Mouse (Mus musculus) MEL (cell line): ENCODE data around the gene Kcnh3. TPM values are rescaled to one million over a fixed set of nuclear protein-coding genes. Genes with fewer than 3 reads are reported as not detected.
A peak's percentile ranks its signal among the peaks of the same experiment; 100 is the strongest.

ENCODE experiments used
- DNase-seq: peaks from one replicate; pipeline ENCODE4 v3.0.0; 2011; ENCODE audit warnings: low read depth, low spot score
- H3K27ac ChIP-seq: 2 replicates; pipeline ENCODE4 v1.5.1; 2012; ENCODE audit warnings: low read depth, mild to moderate bottlenecking, control low read depth, low read length, moderate library complexity; ENCODE audit not compliant: control insufficient read depth
- H3K27me3 ChIP-seq, 2 experiments: fragments of 150-350 bp in 1 of 2; sonication (generic) in 1 of 2; 2 replicates each; pipeline ENCODE4 v1.6.1; 2012; ENCODE audit warnings: low read length in 2 of 2, mild to moderate bottlenecking in 2 of 2, improper control_type of control experiment in 1 of 2, moderate library complexity in 1 of 2; ENCODE audit not compliant: insufficient read depth in 2 of 2, control insufficient read depth in 1 of 2
- H3K36me3 ChIP-seq, 2 experiments: 2 replicates each; pipeline ENCODE4 v1.6.1; 2012 to 2014; ENCODE audit warnings: low read length in 2 of 2, improper control_type of control experiment in 1 of 2, inconsistent platforms in 1 of 2, mild to moderate bottlenecking in 1 of 2; ENCODE audit not compliant: insufficient read depth in 2 of 2, control insufficient read depth in 1 of 2
- H3K4me1 ChIP-seq, 2 experiments: fragments of 150-350 bp in 1 of 2; sonication (generic) in 1 of 2; 2 replicates each; pipeline ENCODE4 v1.6.1; 2012; ENCODE audit warnings: low read length in 2 of 2, improper control_type of control experiment in 1 of 2, mild to moderate bottlenecking in 1 of 2; ENCODE audit not compliant: insufficient read depth in 2 of 2, control insufficient read depth in 1 of 2
- H3K4me3 ChIP-seq, 2 experiments: fragments of 150-350 bp in 1 of 2; sonication (generic) in 1 of 2; 2 replicates each; pipeline ENCODE4 v1.5.1; 2012; ENCODE audit warnings: low read depth in 2 of 2, low read length in 2 of 2, mild to moderate bottlenecking in 2 of 2, moderate library complexity in 2 of 2, control low read depth in 1 of 2, improper control_type of control experiment in 1 of 2; ENCODE audit not compliant: control insufficient read depth in 1 of 2, insufficient read depth in 1 of 2
- H3K79me2 ChIP-seq: 2 replicates; pipeline ENCODE4 v1.6.1; 2012; ENCODE audit warnings: mild to moderate bottlenecking, low read length, moderate library complexity; ENCODE audit not compliant: control insufficient read depth, poor library complexity, insufficient read depth
- H3K9ac ChIP-seq: 2 replicates; pipeline ENCODE4 v1.6.1; 2012; ENCODE audit warnings: low read depth, mild to moderate bottlenecking, control low read depth, low read length, moderate library complexity; ENCODE audit not compliant: control insufficient read depth, poor library complexity, severe bottlenecking
- H3K9me3 ChIP-seq: fragments of 150-350 bp; sonication (generic); replicated peaks from 2 replicates; pipeline ENCODE4 v1.6.1; 2012; ENCODE audit warnings: mild to moderate bottlenecking, low read length, improper control_type of control experiment, moderate library complexity; ENCODE audit not compliant: insufficient read depth
- CHD1 ChIP-seq: IDR thresholded peaks from 2 replicates; pipeline ENCODE4 v1.6.1; 2012; ENCODE audit warnings: low read depth, mild to moderate bottlenecking, inconsistent platforms, low read length, improper control_type of control experiment
- CHD2 ChIP-seq: IDR thresholded peaks from 2 replicates; pipeline ENCODE4 v1.6.1; 2011; ENCODE audit warnings: low read length, improper control_type of control experiment
- CTCF ChIP-seq, 3 experiments: IDR thresholded peaks in 2 of 3; conservative IDR thresholded peaks in 1 of 3; 2 replicates each; pipeline ENCODE4 v1.5.1; 2011 to 2012; ENCODE audit warnings: low read length in 3 of 3, low read depth in 2 of 3, mild to moderate bottlenecking in 2 of 3, improper control_type of control experiment in 1 of 3, inconsistent platforms in 1 of 3, mixed read lengths in 1 of 3, moderate library complexity in 1 of 3; ENCODE audit not compliant: control insufficient read depth in 1 of 3, insufficient read depth in 1 of 3, poor library complexity in 1 of 3, severe bottlenecking in 1 of 3
- E2F4 ChIP-seq: IDR thresholded peaks from 2 replicates; pipeline ENCODE4 v1.6.1; 2011; ENCODE audit warnings: low read depth, low read length, improper control_type of control experiment, borderline replicate concordance
- KAT2A ChIP-seq: conservative IDR thresholded peaks from 2 replicates; pipeline ENCODE4 v1.6.1; 2012; ENCODE audit warnings: low read depth, low read length, improper control_type of control experiment, inconsistent platforms
- MAZ ChIP-seq: IDR thresholded peaks from 2 replicates; pipeline ENCODE4 v1.6.1; 2012; ENCODE audit warnings: low read depth, mild to moderate bottlenecking, inconsistent platforms, low read length, improper control_type of control experiment
- MEF2A ChIP-seq: IDR thresholded peaks from 2 replicates; pipeline ENCODE4 v1.6.1; 2014; ENCODE audit warnings: low read depth, mild to moderate bottlenecking, inconsistent platforms, low read length, improper control_type of control experiment; ENCODE audit not compliant: poor library complexity, insufficient replicate concordance, severe bottlenecking; ENCODE audit errors: extremely low read depth
- MYB ChIP-seq: IDR thresholded peaks from 2 replicates; pipeline ENCODE4 v1.6.1; 2011; ENCODE audit warnings: mild to moderate bottlenecking, low read depth, low read length, improper control_type of control experiment
- POLR2AphosphoS2 ChIP-seq: IDR thresholded peaks from 2 replicates; pipeline ENCODE4 v1.6.1; 2011; ENCODE audit warnings: low read length, improper control_type of control experiment
- RAD21 ChIP-seq: IDR thresholded peaks from 2 replicates; pipeline ENCODE4 v1.6.1; 2011; ENCODE audit warnings: mild to moderate bottlenecking, low read depth, low read length, improper control_type of control experiment
- SMC3 ChIP-seq: IDR thresholded peaks from 2 replicates; pipeline ENCODE4 v1.6.1; 2011; ENCODE audit warnings: low read depth, low read length, improper control_type of control experiment
- TBP ChIP-seq: IDR thresholded peaks from 2 replicates; pipeline ENCODE4 v1.8.0; 2011; ENCODE audit warnings: low read depth, low read length, improper control_type of control experiment
- ZC3H11A ChIP-seq: IDR thresholded peaks from 2 replicates; pipeline ENCODE4 v1.6.1; 2012; ENCODE audit warnings: low read depth, mild to moderate bottlenecking, inconsistent platforms, low read length, improper control_type of control experiment
- ZKSCAN1 ChIP-seq: IDR thresholded peaks from 2 replicates; pipeline ENCODE4 v1.6.1; 2012; ENCODE audit warnings: low read depth, mild to moderate bottlenecking, inconsistent platforms, low read length, improper control_type of control experiment, moderate library complexity
- ZNF384 ChIP-seq: IDR thresholded peaks from 2 replicates; pipeline ENCODE4 v1.6.1; 2012; ENCODE audit warnings: low read depth, mild to moderate bottlenecking, inconsistent platforms, low read length, improper control_type of control experiment
- polyA plus RNA-seq, 2 experiments: library from polyadenylated mRNA; stranded (reverse) in 1 of 2; unstranded in 1 of 2; fragments of >175 nt in 1 of 2; fragments of >200 nt in 1 of 2; gene quantifications; 2 replicates each; pipeline versions ENCODE4 v1.2.1 to v1.2.4; 2012; ENCODE audit warnings: low replicate concordance in 2 of 2, low read depth in 1 of 2; ENCODE audit not compliant: insufficient read length in 2 of 2, insufficient read depth in 1 of 2, missing spikeins in 1 of 2
- total RNA-seq: library from RNA; depleted of rRNA; stranded (reverse); fragments of 300-350 nt; gene quantifications from 2 replicates; pipeline ENCODE4 v1.2.3, GENCODE M21; 2012

The Kcnh3 gene
- total and polyA plus RNA-seq, 3 experiments: 0.15 to 1.3 TPM; not detected in 1

- no peaks in the 10 kb centered on the region for H3K27me3 ChIP-seq
- TF ChIP-seq MEF2A (no peak), SMC3 (peak; percentile 88), MAZ (no peak), ZC3H11A (peak; percentile 79), CHD1 (no peak), KAT2A (no peak), CTCF (IDR thresholded peaks at IDR 0.05 in 2 of 3, conservative IDR thresholded peaks at IDR 0.05 in 1 of 3; ENCODE audit: control insufficient read depth in 1 of 3, insufficient read depth in 1 of 3, low read depth in 2 of 3, low read length in 3 of 3, poor library complexity in 1 of 3, severe bottlenecking in 1 of 3) (peak; percentile 30 to 84 (median 54); a peak in 5 of 6 replicates), ZNF384 (0 out of 2 replicates have a peak, but pooled peaks have one; percentile 7), CHD2 (no peak), POLR2AphosphoS2 (no peak), TBP (no peak), MYB (no peak), RAD21 (peak; percentile 83), ZKSCAN1 (no peak)
- H3K9me3 ChIP-seq: no peaks in the 10 kb centered on the region
- no peak overlapping the region for H3K27ac ChIP-seq
- DNase-seq: peak; percentile 60
- no peak overlapping the region for H3K4me3 ChIP-seq
- no peaks in the 10 kb centered on the region for H3K79me2 ChIP-seq
- H3K36me3 ChIP-seq: no peaks in the 10 kb centered on the region
- H3K9ac ChIP-seq: no peak overlapping the region
- H3K4me1 ChIP-seq: no peaks in the 10 kb centered on the region
These were observed 25.9 kb upstream of the Kcnh3 start for GRCm38 (mm10) chr15:99198761-99199160.

- Histone ChIP-seq H3K9me3 (no peaks in the 10 kb centered on the region), H3K4me3 (no peak overlapping the region), H3K36me3 (no peaks in the 10 kb centered on the region), H3K79me2 (no peaks in the 10 kb centered on the region), H3K27me3 (peaks cover 4 to 5% of the 10 kb centered on the region in 2 experiments; a peak in 3 of 4 replicates), H3K9ac (no peak overlapping the region), H3K27ac (no peak overlapping the region), H3K4me1 (no peaks in the 10 kb centered on the region)
- TF ChIP-seq E2F4 (no peak), KAT2A (no peak), ZKSCAN1 (no peak), TBP (no peak), CHD1 (no peak)
- DNase-seq: no peak
These were observed 18.7 kb upstream of the Kcnh3 start for GRCm38 (mm10) chr15:99205959-99206358.
